Mouse (Mus musculus): ENCODE results near the gene Snx29. TPM values are rescaled to one million over a fixed set of nuclear protein-coding genes. Genes with fewer than 3 reads are reported as not detected.

The Snx29 gene
- polyA plus RNA-seq, 1 experiment from 2014 or later: 10.0 TPM

DNA sequence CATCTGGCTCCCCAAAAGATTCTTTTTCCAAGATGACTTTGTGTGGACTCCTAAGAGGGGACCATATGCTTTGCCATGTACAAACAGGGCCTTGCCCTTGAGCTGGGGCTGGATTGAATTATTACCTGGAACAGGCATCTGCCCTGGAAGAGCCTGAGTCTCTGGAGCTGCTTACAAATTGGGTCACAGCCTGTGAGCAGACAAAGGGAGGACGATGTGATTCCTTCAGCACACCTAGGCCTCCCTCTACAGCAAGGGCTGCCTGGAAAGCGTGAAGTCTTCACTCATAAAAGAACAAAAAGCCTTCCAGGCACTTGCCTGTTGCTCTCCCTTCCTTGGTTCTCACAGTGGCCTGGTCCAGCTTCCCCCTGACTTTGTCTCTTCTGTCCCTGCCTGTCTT is 449.6 kb downstream of the Snx29 start:
- Histone ChIP-seq H3K4me1 (ENCODE audit: control insufficient read depth, insufficient read depth, low read length) (no peaks in the 10 kb centered on the region), H3K4me2 (no peak overlapping the region), H3K27me3 (ENCODE audit: control insufficient read depth, insufficient read depth, low read length) (no peaks in the 10 kb centered on the region), H3K36me3 (ENCODE audit: control insufficient read depth, insufficient read depth, low read length) (no peaks in the 10 kb centered on the region), H3K9me3 (ENCODE audit: control insufficient read depth, low read length) (no peaks in the 10 kb centered on the region; the same call in 1 of the 2 replicates), H3K9ac (ENCODE audit: low read length) (no peak overlapping the region), H3K27ac (ENCODE audit: low read depth, low read length) (no peak overlapping the region), H3K4me3 (ENCODE audit: low read depth, low read length) (no peak overlapping the region)
- 83% methylated on average over 2 of the region's 2 CpGs for WGBS
- ATAC-seq (ENCODE audit: low FRiP score): no peak
- no peak for DNase-seq (ENCODE audit: low spot score, missing footprints)

DNA sequence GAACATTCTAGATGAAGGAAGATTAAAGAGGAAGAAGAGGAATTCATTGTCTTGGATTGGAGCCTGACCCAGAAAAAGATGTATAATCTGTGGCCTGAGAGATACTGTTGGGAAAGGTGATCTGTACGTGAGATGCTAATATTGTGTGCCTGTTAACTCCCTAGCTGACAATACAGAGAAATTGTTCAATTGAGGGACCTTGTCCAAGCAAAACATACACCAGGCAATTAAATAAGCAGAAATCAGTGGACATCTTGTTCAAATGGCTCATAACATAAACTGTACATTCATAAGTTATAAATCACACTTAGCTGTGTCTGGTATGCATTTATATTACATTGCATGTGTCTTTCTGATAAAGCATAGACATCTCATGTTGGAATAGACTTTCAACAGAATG is 451.6 kb downstream of the Snx29 start:
- Histone ChIP-seq H3K4me3 (ENCODE audit: low read depth, low read length) (no peak overlapping the region), H3K9me3 (ENCODE audit: control insufficient read depth, low read length) (no peaks in the 10 kb centered on the region; the same call in 1 of the 2 replicates), H3K27me3 (ENCODE audit: control insufficient read depth, insufficient read depth, low read length) (no peaks in the 10 kb centered on the region), H3K4me2 (no peak overlapping the region), H3K36me3 (ENCODE audit: control insufficient read depth, insufficient read depth, low read length) (no peaks in the 10 kb centered on the region), H3K4me1 (ENCODE audit: control insufficient read depth, insufficient read depth, low read length) (no peaks in the 10 kb centered on the region), H3K9ac (ENCODE audit: low read length) (no peak overlapping the region), H3K27ac (ENCODE audit: low read depth, low read length) (no peak overlapping the region)
- DNase-seq (ENCODE audit: low spot score, missing footprints) (peak; percentile 51), ATAC-seq (ENCODE audit: low FRiP score) (no peak)
- WGBS: 92% methylated on average over 1 of the region's 1 CpGs

DNA sequence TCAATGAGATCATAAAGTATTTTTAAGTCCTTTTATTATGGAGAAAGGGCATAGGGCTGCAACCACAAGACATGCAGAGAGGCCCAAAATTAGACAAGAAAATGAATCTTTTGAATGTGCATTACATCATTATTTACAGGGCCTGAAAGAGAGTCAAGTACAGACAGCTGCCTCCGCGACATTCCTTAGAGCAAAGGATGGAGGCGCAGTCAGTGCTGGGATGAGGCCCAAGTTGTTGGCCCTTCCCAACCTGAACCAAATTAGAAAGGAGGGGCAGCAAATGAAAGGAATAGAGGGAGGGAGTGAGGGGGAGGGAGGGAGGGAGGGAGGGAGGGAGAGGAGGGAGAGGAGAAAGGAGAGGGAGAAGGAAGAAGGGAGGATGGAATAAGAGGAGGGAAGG is 453.8 kb downstream of the Snx29 start:
- ATAC-seq (ENCODE audit: low FRiP score) (no peak), DNase-seq (ENCODE audit: low spot score, missing footprints) (no peak)
- H3K36me3 ChIP-seq (ENCODE audit: control insufficient read depth, insufficient read depth, low read length): no peaks in the 10 kb centered on the region
- H3K4me3 ChIP-seq (ENCODE audit: low read depth, low read length): no peak overlapping the region
- H3K9me3 ChIP-seq (ENCODE audit: control insufficient read depth, low read length): no peaks in the 10 kb centered on the region
- no peak overlapping the region for H3K9ac ChIP-seq (ENCODE audit: low read length)
- H3K27ac ChIP-seq (ENCODE audit: low read depth, low read length): no peak overlapping the region
- no peak overlapping the region for H3K4me2 ChIP-seq
- WGBS: 78% methylated on average over 3 of the region's 3 CpGs
- H3K27me3 ChIP-seq (ENCODE audit: control insufficient read depth, insufficient read depth, low read length): no peaks in the 10 kb centered on the region
- H3K4me1 ChIP-seq (ENCODE audit: control insufficient read depth, insufficient read depth, low read length): no peaks in the 10 kb centered on the region

DNA sequence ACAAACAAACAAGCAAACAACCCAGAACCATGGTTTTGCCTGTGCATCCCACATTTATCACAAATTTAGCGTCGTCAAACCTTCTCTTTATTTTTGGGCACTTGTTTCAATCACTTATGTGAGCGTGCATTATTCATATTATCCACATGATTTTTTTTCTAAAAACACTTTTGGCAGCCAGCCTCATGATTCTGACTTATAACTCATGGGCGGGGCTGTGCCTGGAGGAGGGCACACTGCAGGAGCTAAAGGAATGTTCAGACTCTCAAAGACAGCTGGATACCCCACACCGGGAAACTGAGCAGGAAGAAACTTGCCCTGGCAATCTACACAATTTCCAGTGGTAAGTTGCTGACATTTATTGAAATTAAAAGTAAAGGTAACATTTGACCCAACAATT is 455.5 kb downstream of the Snx29 start:
- WGBS: 89% methylated on average over 5 of the region's 5 CpGs
- Histone ChIP-seq H3K4me3 (ENCODE audit: low read depth, low read length) (no peak overlapping the region), H3K9ac (ENCODE audit: low read length) (no peak overlapping the region), H3K4me2 (no peak overlapping the region), H3K27me3 (ENCODE audit: control insufficient read depth, insufficient read depth, low read length) (no peaks in the 10 kb centered on the region), H3K9me3 (ENCODE audit: control insufficient read depth, low read length) (no peaks in the 10 kb centered on the region), H3K4me1 (ENCODE audit: control insufficient read depth, insufficient read depth, low read length) (no peaks in the 10 kb centered on the region), H3K27ac (ENCODE audit: low read depth, low read length) (no peak overlapping the region), H3K36me3 (ENCODE audit: control insufficient read depth, insufficient read depth, low read length) (no peaks in the 10 kb centered on the region)
- no peak for DNase-seq (ENCODE audit: low spot score, missing footprints)
- ATAC-seq (ENCODE audit: low FRiP score): no peak

DNA sequence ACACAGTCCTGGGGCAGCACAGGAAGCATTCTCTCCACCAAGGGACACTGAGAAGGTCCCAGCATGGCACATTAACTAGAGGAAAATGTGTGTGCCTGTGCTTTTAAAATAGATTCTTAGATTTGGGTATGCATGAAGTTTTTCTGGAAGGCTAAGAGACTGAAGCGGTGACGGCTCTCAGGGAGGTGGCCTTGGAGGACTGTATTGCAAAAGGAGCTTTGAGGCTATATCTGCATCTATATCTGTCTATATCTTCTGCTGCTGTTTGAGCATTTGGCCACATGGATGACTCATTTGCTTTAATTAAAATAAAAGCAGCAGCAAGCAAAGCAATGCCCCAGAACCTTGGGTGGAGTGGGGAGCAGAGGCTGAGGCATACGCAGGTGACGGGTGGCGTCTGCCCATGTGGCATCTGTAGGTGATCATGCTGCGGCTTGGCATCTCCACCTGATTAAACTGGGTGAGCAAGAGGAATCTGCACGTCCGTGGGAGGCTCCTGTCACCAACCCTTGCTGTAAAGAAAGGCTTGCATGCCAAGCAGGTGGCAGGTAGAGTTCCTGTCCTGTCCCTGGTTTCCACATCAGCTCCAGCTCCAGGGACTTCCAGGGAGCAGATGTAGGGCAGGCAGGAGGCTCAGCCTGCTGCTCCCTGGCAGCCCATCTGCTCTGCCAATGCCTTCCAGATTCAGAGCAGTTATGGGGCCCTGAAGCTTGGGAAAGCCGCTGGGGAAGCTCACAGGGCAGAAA is 456.2 kb downstream of the Snx29 start:
- no peaks in the 10 kb centered on the region for H3K9me3 ChIP-seq (ENCODE audit: control insufficient read depth, low read length)
- no peak for ATAC-seq (ENCODE audit: low FRiP score)

DNA sequence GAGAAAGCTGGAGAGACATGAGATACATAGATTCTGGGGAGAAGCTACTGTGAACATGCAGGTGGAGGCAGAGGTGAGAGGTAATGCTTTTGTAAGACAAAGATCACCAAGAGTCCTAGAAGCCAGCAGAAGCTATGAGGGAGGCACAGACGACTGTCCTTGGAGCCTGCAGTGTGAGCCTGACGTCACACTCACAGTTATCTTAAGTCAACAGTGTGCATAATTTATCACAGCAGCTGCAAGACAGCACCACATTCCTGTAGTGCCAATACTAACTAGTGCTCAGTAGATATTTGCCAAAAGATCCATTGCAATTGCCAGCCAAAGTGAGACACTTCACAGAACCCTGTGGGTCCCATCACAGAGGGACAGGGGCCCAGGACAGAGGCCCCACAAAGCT is 459.4 kb downstream of the Snx29 start:
- DNase-seq (ENCODE audit: low spot score, missing footprints): peak; percentile 1
- WGBS: 57% methylated on average over 2 of the region's 2 CpGs
- Histone ChIP-seq H3K9ac (ENCODE audit: low read length) (no peak overlapping the region), H3K4me3 (ENCODE audit: low read depth, low read length) (no peak overlapping the region), H3K4me2 (no peak overlapping the region), H3K9me3 (ENCODE audit: control insufficient read depth, low read length) (no peaks in the 10 kb centered on the region), H3K27ac (ENCODE audit: low read depth, low read length) (no peak overlapping the region), H3K4me1 (ENCODE audit: control insufficient read depth, insufficient read depth, low read length) (no peaks in the 10 kb centered on the region), H3K36me3 (ENCODE audit: control insufficient read depth, insufficient read depth, low read length) (no peaks in the 10 kb centered on the region), H3K27me3 (ENCODE audit: control insufficient read depth, insufficient read depth, low read length) (no peaks in the 10 kb centered on the region)
- ATAC-seq (ENCODE audit: low FRiP score): no peak

More for the DNA sequence above, 456.2 kb downstream of the Snx29 start:
- H3K9ac ChIP-seq (ENCODE audit: low read length): no peak overlapping the region
- H3K4me1 ChIP-seq (ENCODE audit: control insufficient read depth, insufficient read depth, low read length): no peaks in the 10 kb centered on the region
- H3K27me3 ChIP-seq (ENCODE audit: control insufficient read depth, insufficient read depth, low read length): no peaks in the 10 kb centered on the region
- peak; percentile 28 for DNase-seq (ENCODE audit: low spot score, missing footprints)
- no peaks in the 10 kb centered on the region for H3K36me3 ChIP-seq (ENCODE audit: control insufficient read depth, insufficient read depth, low read length)
- no peak overlapping the region for H3K27ac ChIP-seq (ENCODE audit: low read depth, low read length)
- no peak overlapping the region for H3K4me2 ChIP-seq
- WGBS: 85% methylated on average over 9 of the region's 9 CpGs
- no peak overlapping the region for H3K4me3 ChIP-seq (ENCODE audit: low read depth, low read length)

DNA sequence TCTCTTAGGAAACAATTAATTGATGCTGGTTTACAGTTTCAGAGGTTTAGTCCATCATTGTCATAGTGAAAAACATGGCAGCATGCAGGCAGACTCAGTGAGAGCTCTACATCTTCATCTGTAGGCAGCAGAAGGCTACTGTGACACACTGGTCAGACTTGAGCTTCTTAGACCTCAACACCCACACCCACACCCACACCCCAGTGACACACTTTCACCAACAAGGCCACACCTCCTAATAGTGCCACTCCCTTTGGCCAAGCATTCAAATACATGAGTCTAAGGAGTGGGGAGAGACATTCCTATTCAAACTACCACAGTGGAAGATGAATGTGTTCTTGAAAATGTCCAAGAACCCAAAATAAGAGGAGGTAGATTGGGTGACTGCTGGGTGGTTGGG is 460.6 kb downstream of the Snx29 start:
- ATAC-seq (ENCODE audit: low FRiP score) (no peak), DNase-seq (ENCODE audit: low spot score, missing footprints) (peak; percentile 61)
- H3K36me3 ChIP-seq (ENCODE audit: control insufficient read depth, insufficient read depth, low read length): no peaks in the 10 kb centered on the region
- H3K9me3 ChIP-seq (ENCODE audit: control insufficient read depth, low read length): no peaks in the 10 kb centered on the region
- no peak overlapping the region for H3K27ac ChIP-seq (ENCODE audit: low read depth, low read length)
- H3K9ac ChIP-seq (ENCODE audit: low read length): no peak overlapping the region
- H3K4me3 ChIP-seq (ENCODE audit: low read depth, low read length): no peak overlapping the region
- no peak overlapping the region for H3K4me2 ChIP-seq
- no peaks in the 10 kb centered on the region for H3K27me3 ChIP-seq (ENCODE audit: control insufficient read depth, insufficient read depth, low read length)
- no peaks in the 10 kb centered on the region for H3K4me1 ChIP-seq (ENCODE audit: control insufficient read depth, insufficient read depth, low read length)

DNA sequence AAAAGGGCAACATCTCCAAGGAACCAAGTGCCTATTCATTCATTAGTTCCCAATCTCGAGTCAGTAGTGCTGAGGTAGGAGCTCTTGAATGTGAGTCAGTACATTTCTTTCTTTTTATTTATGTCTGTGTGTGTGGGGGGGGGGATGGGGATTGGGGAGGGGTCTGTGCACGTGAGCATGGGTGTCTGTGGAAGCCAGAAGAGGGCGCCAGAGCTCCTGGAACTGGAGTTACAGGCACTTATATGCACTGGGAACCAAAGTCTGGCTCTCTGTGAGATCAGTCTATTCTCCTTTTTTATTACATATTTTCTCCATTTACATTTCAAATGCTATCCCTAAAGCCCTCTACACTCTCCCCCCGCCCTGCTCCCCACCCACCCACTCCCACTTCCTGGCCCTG is 461.6 kb downstream of the Snx29 start:
- H3K27ac ChIP-seq (ENCODE audit: low read depth, low read length): no peak overlapping the region
- ATAC-seq (ENCODE audit: low FRiP score) (no peak), DNase-seq (ENCODE audit: low spot score, missing footprints) (peak; percentile 21)
- no peaks in the 10 kb centered on the region for H3K27me3 ChIP-seq (ENCODE audit: control insufficient read depth, insufficient read depth, low read length)
- H3K9me3 ChIP-seq (ENCODE audit: control insufficient read depth, low read length): no peaks in the 10 kb centered on the region
- no peak overlapping the region for H3K4me3 ChIP-seq (ENCODE audit: low read depth, low read length)
- H3K9ac ChIP-seq (ENCODE audit: low read length): no peak overlapping the region
- H3K4me1 ChIP-seq (ENCODE audit: control insufficient read depth, insufficient read depth, low read length): no peaks in the 10 kb centered on the region
- H3K36me3 ChIP-seq (ENCODE audit: control insufficient read depth, insufficient read depth, low read length): no peaks in the 10 kb centered on the region
- 48% methylated on average over 4 of the region's 4 CpGs for WGBS
- no peak overlapping the region for H3K4me2 ChIP-seq

DNA sequence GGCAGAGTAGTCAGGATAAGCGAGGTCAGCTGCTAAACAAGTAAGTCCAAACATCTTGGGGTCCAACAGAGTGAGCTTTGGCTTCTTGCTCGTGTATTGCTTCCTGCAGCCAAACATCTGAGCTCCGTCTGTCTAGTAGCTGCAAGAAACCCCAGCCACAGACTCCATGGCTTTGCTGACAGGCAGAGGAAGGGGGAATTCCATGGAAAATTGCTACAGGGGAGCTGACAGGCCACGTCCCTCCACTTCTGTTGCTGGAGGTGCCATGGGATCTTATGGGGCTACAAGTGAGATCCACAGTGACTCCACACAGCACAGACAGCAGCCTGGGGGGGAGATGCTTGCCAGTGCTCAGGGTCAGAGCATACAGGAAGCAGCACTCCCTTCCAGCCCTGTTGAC is 463.1 kb downstream of the Snx29 start:
- ATAC-seq (ENCODE audit: low FRiP score) (no peak), DNase-seq (ENCODE audit: low spot score, missing footprints) (peak; percentile 73)
- WGBS: 78% methylated on average over 4 of the region's 4 CpGs
- no peak overlapping the region for H3K9ac ChIP-seq (ENCODE audit: low read length)
- no peak overlapping the region for H3K4me2 ChIP-seq
- no peaks in the 10 kb centered on the region for H3K27me3 ChIP-seq (ENCODE audit: control insufficient read depth, insufficient read depth, low read length)
- no peak overlapping the region for H3K4me3 ChIP-seq (ENCODE audit: low read depth, low read length)
- H3K36me3 ChIP-seq (ENCODE audit: control insufficient read depth, insufficient read depth, low read length): no peaks in the 10 kb centered on the region
- no peak overlapping the region for H3K27ac ChIP-seq (ENCODE audit: low read depth, low read length)
- no peaks in the 10 kb centered on the region for H3K4me1 ChIP-seq (ENCODE audit: control insufficient read depth, insufficient read depth, low read length)
- H3K9me3 ChIP-seq (ENCODE audit: control insufficient read depth, low read length): no peaks in the 10 kb centered on the region
